Mouse (Mus musculus) large intestine, adult 2 months (tissue): ENCODE data around the gene Maip1. TPM values are rescaled to one million over a fixed set of nuclear protein-coding genes. Genes with fewer than 3 reads are reported as not detected.

ENCODE experiments used
- DNase-seq: peaks from one replicate; pipeline ENCODE4 v3.0.0-alpha.2; 2012; ENCODE audit warnings: low read depth, low spot score
- WGBS: fragments of 180-500 bp; shearing (Covaris S2); methylation state at CpG from one replicate; pipeline ENCODE4 v1.1.7; 2018; 5-methylcytosine and 5-hydroxymethylcytosine counted together
- polyA plus RNA-seq: library from polyadenylated mRNA; depleted of rRNA; stranded (reverse); fragments of >200 nt; gene quantifications from 2 replicates; pipeline ENCODE4 v1.2.3, GENCODE M21; 2012; rRNA removed

Maip1 gene
- polyA plus RNA-seq, 1 experiment: 4.6 TPM

GRCm38 (mm10) chr1:57413397-57413796 lies 7.3 kb downstream of the Maip1 start:
- whole genome bisulfite sequencing: 84% methylated on average over 2 of the region's 2 CpGs
- DNase-seq: no peak

- 2% methylated on average over 1 of the region's 1 CpGs for WGBS
- no peak for DNase-seq
Observed at GRCm38 (mm10) chr1:57423696-57424095, 17.6 kb downstream of the Maip1 start.

GRCm38 (mm10) chr1:57428368-57429308 lies 22.5 kb downstream of the Maip1 start:
- WGBS: 48% methylated on average over 16 of the region's 16 CpGs
- no peak for DNase-seq

- WGBS: 3% methylated on average over 12 of the region's 12 CpGs
- DNase-seq: no peak
Observed at GRCm38 (mm10) chr1:57429786-57430483, 23.8 kb downstream of the Maip1 start.

- DNase-seq: no peak
- WGBS: 88% methylated on average over 7 of the region's 7 CpGs
Observed at GRCm38 (mm10) chr1:57433141-57433540, 27.0 kb downstream of the Maip1 start.

GRCm38 (mm10) chr1:57436408-57436807 lies 30.3 kb downstream of the Maip1 start:
- 24% methylated on average over 9 of the region's 9 CpGs for WGBS
- DNase-seq: no peak

- 49% methylated on average over 9 of the region's 9 CpGs for WGBS
- DNase-seq: no peak
Observed at GRCm38 (mm10) chr1:57436954-57437353, 30.8 kb downstream of the Maip1 start.

GRCm38 (mm10) chr1:57439026-57439425 lies 32.9 kb downstream of the Maip1 start:
- 67% methylated on average over 6 of the region's 6 CpGs for WGBS
- no peak for DNase-seq

GRCm38 (mm10) chr1:57440771-57441170 lies 34.6 kb downstream of the Maip1 start:
- 39% methylated on average over 4 of the region's 4 CpGs for WGBS
- no peak for DNase-seq

GRCm38 (mm10) chr1:57445679-57446078 lies 39.6 kb downstream of the Maip1 start:
- 70% methylated on average over 10 of the region's 10 CpGs for WGBS

GRCm38 (mm10) chr1:57450241-57450640 lies 44.1 kb downstream of the Maip1 start:
- no peak for DNase-seq
- 93% methylated on average over 1 of the region's 1 CpGs for WGBS

More at GRCm38 (mm10) chr1:57445679-57446078, 39.6 kb downstream of the Maip1 start:
- DNase-seq: no peak

- 67% methylated on average over 6 of the region's 6 CpGs for WGBS
- no peak for DNase-seq
Observed at GRCm38 (mm10) chr1:57460305-57460940, 54.3 kb downstream of the Maip1 start.

Other genes starting within 250 kb of the Maip1 start
- gene 1700066M21Rik, start 28.7 kb upstream of the Maip1 start, polyA plus RNA-seq: 2.2 and 5.7 TPM in 2 replicates
- gene Tyw5, start 773 bp downstream of the Maip1 start, polyA plus RNA-seq: 3.0 and 3.7 TPM in 2 replicates